In the genomic region with DNA sequence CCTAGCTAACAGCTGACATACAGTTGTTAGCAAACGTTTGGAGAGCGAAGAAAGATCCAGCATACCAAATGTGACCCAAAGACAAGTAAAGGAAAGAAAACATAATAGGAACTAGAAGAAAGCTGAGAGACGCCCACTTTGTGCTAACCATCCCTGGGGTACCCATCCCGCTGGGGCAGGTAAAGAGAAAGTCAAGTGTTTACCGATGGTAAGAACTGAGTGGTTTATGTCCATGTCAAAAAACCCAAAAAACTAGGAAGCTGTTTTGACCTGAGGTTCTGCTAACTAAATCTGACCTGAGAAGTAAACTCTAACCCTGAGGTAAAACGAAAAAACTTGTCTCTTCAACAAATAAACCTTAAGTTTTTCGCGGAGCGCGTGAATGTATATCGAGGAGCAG, we compare ENCODE assay signal across 9 mouse cellular contexts. TPM values are rescaled to one million over a fixed set of nuclear protein-coding genes. Genes with fewer than 3 reads are reported as not detected.
A peak's percentile ranks its signal among the peaks of the same experiment; 100 is the strongest.
DNase-seq lines count a peak whose midpoint lies in the region; ATAC-seq and TF ChIP-seq lines count a peak whose summit lies in the region.
"Had no signal": no experiment of that assay in that cellular context is flagged by ENCODE, and none has a peak within 500 bp of the region (broad histone marks: within the 10 kb centered on the region; RNA-seq: fewer than 3 reads in every experiment).

No protein-coding gene starts in this region.

- no peak for DNase-seq in heart, embryonic 10.5 days (ENCODE audit: low spot score)
- DNase-seq in heart, postnatal 36 days, result no peak
- DNase-seq in heart, postnatal 0 days (ENCODE audit: low spot score), result no peak
- no peak for DNase-seq in cerebellum, adult 9-10 months
- DNase-seq in frontal cortex, adult 2 months (ENCODE audit: extremely low spot score in 1 of 2, low spot score in 1 of 2), result no peak
- no peak for DNase-seq in spleen, postnatal 14 days (ENCODE audit: low spot score in 2 of 2)

- peaks cover 5% of the 10 kb centered on the region for H3K4me1 ChIP-seq in heart, embryonic 10.5 days
- H3K4me1 ChIP-seq in ES-Bruce4 (ENCODE audit: control insufficient read depth, insufficient read depth, low read length), result no peaks in the 10 kb centered on the region
- peaks cover 23% of the 10 kb centered on the region for H3K4me1 ChIP-seq in heart, postnatal 0 days (ENCODE audit: control insufficient read depth, insufficient read depth)

- TF ChIP-seq POLR2A in ES-Bruce4 (IDR thresholded peaks at IDR 0.05; ENCODE audit: insufficient read depth, low read length), result no peak

- no peak overlapping the region for H3K9ac ChIP-seq in ES-Bruce4 (ENCODE audit: low read depth, poor library complexity, severe bottlenecking)
- no peak overlapping the region for H3K9ac ChIP-seq in heart, postnatal 0 days (replicated peaks; ENCODE audit: low read depth, low read length)

- no peak for ATAC-seq in heart, postnatal 0 days (ENCODE audit: insufficient read depth, low read depth)
- ATAC-seq in megakaryocyte, adult 5-6 weeks (ENCODE audit: poor library complexity, severe bottlenecking), result peak; percentile 1; the same call in 1 of the 2 replicates

- no peak overlapping the region for H3K27ac ChIP-seq in heart, embryonic 10.5 days
- no peak overlapping the region for H3K27ac ChIP-seq in ES-Bruce4 (ENCODE audit: insufficient read depth, low read length)
- H3K27ac ChIP-seq in heart, postnatal 0 days (ENCODE audit: low read depth), result no peak overlapping the region

- TF ChIP-seq EP300 in ES-Bruce4 (IDR thresholded peaks at IDR 0.05; ENCODE audit: insufficient read depth, low read depth, low read length), result no peak
- TF ChIP-seq EP300 in heart, postnatal 0 days (IDR thresholded peaks at IDR 0.05; ENCODE audit: low read depth), result no peak

- H3K4me2 ChIP-seq in heart, postnatal 0 days (ENCODE audit: low read depth, low read length), result peak overlapping the region; percentile 76

- no peaks in the 10 kb centered on the region for H3K27me3 ChIP-seq in heart, embryonic 10.5 days (ENCODE audit: insufficient read depth, poor library complexity, severe bottlenecking)
- no peaks in the 10 kb centered on the region for H3K27me3 ChIP-seq in ES-Bruce4 (ENCODE audit: control insufficient read depth, insufficient read depth, low read length, poor library complexity, severe bottlenecking)
- H3K27me3 ChIP-seq in heart, postnatal 0 days (ENCODE audit: control insufficient read depth, insufficient read depth, low read length), result no peaks in the 10 kb centered on the region

- TF ChIP-seq CTCF in ES-Bruce4 (IDR thresholded peaks at IDR 0.05; ENCODE audit: low read depth, low read length), result no peak
- no peak for TF ChIP-seq CTCF in heart, postnatal 0 days (IDR thresholded peaks at IDR 0.05; ENCODE audit: low read depth)

- no peaks in the 10 kb centered on the region for H3K9me3 ChIP-seq in heart, embryonic 10.5 days
- H3K9me3 ChIP-seq in ES-Bruce4 (replicated peaks; ENCODE audit: control insufficient read depth, insufficient read depth, low read length, poor library complexity, severe bottlenecking), result no peaks in the 10 kb centered on the region
- no peaks in the 10 kb centered on the region for H3K9me3 ChIP-seq in heart, postnatal 0 days (replicated peaks; ENCODE audit: control insufficient read depth, low read length)

- intact Hi-C loops in heart, postnatal 36 days (cut with DNase I), result loop anchor here (5.0 kb wide), 3 partner anchors 248 to 337 kb away; partner anchors contain the start of genes Nudt16 and Pik3r4

- peaks cover 26% of the 10 kb centered on the region for H3K36me3 ChIP-seq in heart, embryonic 10.5 days
- H3K36me3 ChIP-seq in ES-Bruce4 (ENCODE audit: control insufficient read depth, insufficient read depth, low read length, poor library complexity, severe bottlenecking), result peaks cover 21% of the 10 kb centered on the region
- peaks cover 18% of the 10 kb centered on the region for H3K36me3 ChIP-seq in heart, postnatal 0 days (replicated peaks; ENCODE audit: control insufficient read depth, insufficient read depth, low read length)

- 14% methylated on average over 11 of the region's 11 CpGs for WGBS in heart, embryonic 10.5 days
- WGBS in heart, postnatal 0 days, result 13% methylated on average over 11 of the region's 11 CpGs

- H3K4me3 ChIP-seq in heart, embryonic 10.5 days, result peak overlapping the region; percentile 77
- peak overlapping the region; percentile 30; the same call in 1 of the 2 replicates for H3K4me3 ChIP-seq in ES-Bruce4 (ENCODE audit: low read depth, low read length)
- H3K4me3 ChIP-seq in heart, postnatal 0 days (ENCODE audit: low read depth, low read length), result peak overlapping the region; percentile 74

RNA-seq across cellular contexts. Expression of gene Aste1, which starts 0.5 kb away (rescaled TPM):
- polyA plus RNA-seq in heart, embryonic 10.5 days (2016; fragmentation: Nextera tagmentation; extraction: Ambion mirVana), result 13.7 and 16.1 TPM in 2 replicates
- total RNA-seq in heart, postnatal 36 days (2021), result 1 to 10 TPM; 6.2 to 6.8 TPM
- 11.0 and 15.5 TPM in 2 replicates for polyA plus RNA-seq in ES-Bruce4 (2011; ENCODE audit: insufficient read depth, insufficient read length, low read depth, missing spikeins)
- 6.8 and 10.8 TPM in 2 replicates for total RNA-seq in heart, postnatal 0 days (2014; rRNA removed; ENCODE audit: low replicate concordance)
- 10.5 and 13.7 TPM in 2 replicates for polyA plus RNA-seq in heart, postnatal 0 days (2015; fragmentation: Nextera tagmentation; extraction: Ambion mirVana)
- 12.1 and 15.8 TPM in 2 replicates for total RNA-seq in megakaryocyte, adult 5-6 weeks (2015)
- total RNA-seq in megakaryocyte, adult 5-6 weeks (2017), result 6.0 and 7.8 TPM in 2 replicates
- polyA plus RNA-seq in frontal cortex, adult 2 months (2012; rRNA removed), result 10.2 and 11.0 TPM in 2 replicates

RNA-seq across cellular contexts. Expression of gene Nek11, which starts 0.6 kb away (rescaled TPM):
- 0.14 and 0.27 TPM in 2 replicates for polyA plus RNA-seq in heart, embryonic 10.5 days (2016; fragmentation: Nextera tagmentation; extraction: Ambion mirVana)
- total RNA-seq in heart, postnatal 36 days (2021), result not detected
- polyA plus RNA-seq in ES-Bruce4 (2011; ENCODE audit: insufficient read depth, insufficient read length, low read depth, missing spikeins), result 0.30 TPM in 1 of 2 replicates, not detected in the other
- total RNA-seq in heart, postnatal 0 days (2014; rRNA removed; ENCODE audit: low replicate concordance), result not detected in 2 replicates
- polyA plus RNA-seq in heart, postnatal 0 days (2015; fragmentation: Nextera tagmentation; extraction: Ambion mirVana), result 0.11 and 0.16 TPM in 2 replicates
- total RNA-seq in megakaryocyte, adult 5-6 weeks (2015), result 0.11 TPM in 1 of 2 replicates, not detected in the other
- not detected in 2 replicates for total RNA-seq in megakaryocyte, adult 5-6 weeks (2017)
- 1.2 and 1.5 TPM in 2 replicates for polyA plus RNA-seq in frontal cortex, adult 2 months (2012; rRNA removed)
- total RNA-seq: megakaryocyte progenitor cell, adult 5-6 weeks had no signal
